Mouse (Mus musculus) right cerebral cortex, postnatal 4 days (tissue): Measurements from ENCODE around the gene 4933425L06Rik.

Experiments
- DNase-seq: peaks from one replicate; pipeline ENCODE4 v3.0.0-alpha.2; 2022

4933425L06Rik gene

GRCm38 (mm10) chr13:105139881-105140280 is 58.0 kb downstream of the 4933425L06Rik start:
- DNase-seq, result no peak

GRCm38 (mm10) chr13:105146827-105147226 is 64.9 kb downstream of the 4933425L06Rik start:
- DNase-seq, result no peak

GRCm38 (mm10) chr13:105147795-105148418 is 66.0 kb downstream of the 4933425L06Rik start:
- no peak for DNase-seq

GRCm38 (mm10) chr13:105150006-105150405 is 68.1 kb downstream of the 4933425L06Rik start:
- DNase-seq, result no peak

GRCm38 (mm10) chr13:105153955-105154354 is 72.0 kb downstream of the 4933425L06Rik start:
- peak; percentile 21 for DNase-seq

GRCm38 (mm10) chr13:105165441-105165840 is 83.5 kb downstream of the 4933425L06Rik start:
- DNase-seq, result no peak
